Mouse (Mus musculus) embryo, embryonic 10.5 days (tissue): ENCODE results near the gene Tnni1.
A peak's percentile ranks its signal among the peaks of the same experiment; 100 is the strongest.

Source experiments
- DNase-seq: peaks from one replicate; pipeline ENCODE4 v3.0.0-alpha.2; 2015; ENCODE audit warnings: low spot score

The Tnni1 gene

GRCm38 (mm10) chr1:135767324-135767890 is 11.8 kb upstream of the Tnni1 start:
- no peak for DNase-seq

- DNase-seq = no peak
Observed at GRCm38 (mm10) chr1:135768400-135768799, 10.8 kb upstream of the Tnni1 start.

GRCm38 (mm10) chr1:135770237-135770636 is 9.0 kb upstream of the Tnni1 start:
- no peak for DNase-seq

- no peak for DNase-seq
Observed at GRCm38 (mm10) chr1:135770896-135771572, 8.2 kb upstream of the Tnni1 start.

- DNase-seq = no peak
Observed at GRCm38 (mm10) chr1:135771573-135771970, 7.7 kb upstream of the Tnni1 start.

- DNase-seq = no peak
Observed at GRCm38 (mm10) chr1:135776596-135776995, 2.6 kb upstream of the Tnni1 start.

GRCm38 (mm10) chr1:135777046-135777445 is 2.2 kb upstream of the Tnni1 start:
- DNase-seq = no peak

GRCm38 (mm10) chr1:135780649-135781048 is 1.4 kb downstream of the Tnni1 start:
- DNase-seq = no peak

GRCm38 (mm10) chr1:135781220-135781619 is 2.0 kb downstream of the Tnni1 start:
- peak; percentile 89 for DNase-seq

- peak; percentile 71 for DNase-seq
Observed at GRCm38 (mm10) chr1:135782816-135783215, 3.6 kb downstream of the Tnni1 start.

- peak; percentile 91 for DNase-seq
Observed at GRCm38 (mm10) chr1:135787799-135788198, 8.6 kb downstream of the Tnni1 start.

GRCm38 (mm10) chr1:135788708-135789107 is 9.5 kb downstream of the Tnni1 start:
- peak; percentile 32 for DNase-seq

GRCm38 (mm10) chr1:135789815-135790214 is 10.6 kb downstream of the Tnni1 start:
- DNase-seq = peak; percentile 86

- DNase-seq = no peak
Observed at GRCm38 (mm10) chr1:135792143-135792939, 13.1 kb downstream of the Tnni1 start.

GRCm38 (mm10) chr1:135793370-135794215 is 14.4 kb downstream of the Tnni1 start:
- peak; percentile 45 for DNase-seq

- peak; percentile 48 for DNase-seq
Observed at GRCm38 (mm10) chr1:135794216-135795134, 15.2 kb downstream of the Tnni1 start.

- DNase-seq = no peak
Observed at GRCm38 (mm10) chr1:135798492-135798891, 19.3 kb downstream of the Tnni1 start.

- no peak for DNase-seq
Observed at GRCm38 (mm10) chr1:135799109-135799627, 19.9 kb downstream of the Tnni1 start.

GRCm38 (mm10) chr1:135800192-135800950 is 21.1 kb downstream of the Tnni1 start:
- no peak for DNase-seq

- DNase-seq = no peak
Observed at GRCm38 (mm10) chr1:135807546-135807945, 28.3 kb downstream of the Tnni1 start.
